Mouse (Mus musculus) lung, postnatal 10 days (tissue): ENCODE measurements around the gene Hdac1.
"Not testable (repeated sequence)": the region's sequence is repeated elsewhere in the genome, so short reads cannot be mapped to it uniquely, and the experiment has no call there.

Experiments
- DNase-seq: peaks from one replicate; pipeline ENCODE4 v3.0.0; 2021

Gene Hdac1

GRCm38 (mm10) chr4:129557256-129557808 lies 14.8 kb upstream of the Hdac1 start:
- DNase-seq: no peak

DNA sequence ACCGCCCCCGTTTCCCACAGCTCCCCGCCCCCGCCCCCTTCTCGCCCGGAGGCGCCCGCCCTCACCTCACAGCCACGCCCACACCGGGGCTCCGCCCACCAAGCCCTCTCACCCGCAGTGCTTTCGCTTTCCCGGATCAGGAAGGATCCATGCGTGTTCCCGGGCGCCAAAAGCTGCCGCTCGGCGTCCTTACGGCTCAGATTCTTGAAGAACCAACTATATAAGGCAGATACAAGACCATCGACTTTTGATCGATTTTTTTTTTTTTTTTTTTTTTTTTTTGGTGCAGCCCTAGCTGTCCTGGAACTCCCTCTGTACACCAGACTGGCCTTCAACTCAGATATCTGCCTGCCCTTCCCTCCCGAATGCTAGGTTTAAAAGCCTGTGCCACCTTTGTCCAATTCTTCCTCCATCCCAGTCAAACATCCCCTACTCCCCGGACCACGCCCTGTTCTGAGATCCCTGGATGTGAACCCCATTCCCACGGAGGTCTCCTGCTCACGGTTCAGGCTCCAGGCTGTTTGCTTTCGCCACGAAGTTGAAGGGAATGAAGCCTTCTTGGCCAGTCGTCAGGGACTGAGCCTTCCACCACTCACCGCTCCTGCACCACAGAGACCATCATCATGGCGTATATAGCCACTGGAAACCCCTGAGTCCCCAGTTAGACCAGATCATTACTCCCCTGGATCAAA lies 14.2 kb upstream of the Hdac1 start:
- peak; percentile 96 for DNase-seq

GRCm38 (mm10) chr4:129555862-129556531 lies 13.5 kb upstream of the Hdac1 start:
- no peak for DNase-seq

- peak; percentile 70 for DNase-seq
Measured at GRCm38 (mm10) chr4:129555421-129555861, 12.9 kb upstream of the Hdac1 start.

DNA sequence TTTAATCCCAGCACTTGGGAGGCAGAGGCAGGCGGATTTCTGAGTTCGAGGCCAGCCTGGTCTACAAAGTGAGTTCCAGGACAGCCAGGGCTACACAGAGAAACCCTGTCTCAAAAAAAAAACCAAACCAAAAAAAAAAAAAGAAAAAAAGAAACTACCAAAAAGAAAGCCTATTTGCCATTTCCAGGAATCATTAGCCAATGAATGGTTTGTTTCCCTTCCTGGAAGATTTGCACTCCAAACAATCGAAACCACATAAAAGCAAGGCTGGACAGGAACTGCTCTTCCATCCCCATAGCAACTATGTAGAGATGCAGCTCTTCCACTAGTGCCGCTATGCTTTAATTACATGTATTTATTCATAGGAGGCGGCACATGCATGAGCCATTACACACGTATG lies 12.0 kb upstream of the Hdac1 start:
- not testable (repeated sequence) for DNase-seq

DNA sequence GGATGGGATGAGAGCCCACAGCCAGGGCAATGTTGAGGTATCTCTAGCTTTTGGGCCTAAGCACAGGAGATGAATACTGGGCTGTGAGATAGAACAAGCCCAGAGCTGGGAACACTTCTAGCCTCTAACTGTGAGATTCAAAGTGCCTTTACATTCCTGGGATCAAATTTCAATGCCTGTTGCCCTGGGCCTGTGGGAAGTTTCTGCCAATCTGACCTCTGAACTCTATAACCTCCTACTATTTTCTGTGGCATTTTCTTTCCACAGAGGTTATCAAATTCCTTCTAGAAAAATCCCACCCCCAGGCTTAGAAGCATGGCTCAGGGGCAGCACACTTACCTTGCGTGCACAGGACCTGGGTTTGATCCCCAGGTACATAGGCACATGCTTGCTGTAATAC lies 7.8 kb upstream of the Hdac1 start:
- DNase-seq: no peak

GRCm38 (mm10) chr4:129549306-129549705 lies 6.8 kb upstream of the Hdac1 start:
- DNase-seq: peak; percentile 49

GRCm38 (mm10) chr4:129547631-129548030 lies 5.1 kb upstream of the Hdac1 start:
- DNase-seq: not testable (repeated sequence)

- no peak for DNase-seq
Measured at GRCm38 (mm10) chr4:129544106-129544505, 1.6 kb upstream of the Hdac1 start.

DNA sequence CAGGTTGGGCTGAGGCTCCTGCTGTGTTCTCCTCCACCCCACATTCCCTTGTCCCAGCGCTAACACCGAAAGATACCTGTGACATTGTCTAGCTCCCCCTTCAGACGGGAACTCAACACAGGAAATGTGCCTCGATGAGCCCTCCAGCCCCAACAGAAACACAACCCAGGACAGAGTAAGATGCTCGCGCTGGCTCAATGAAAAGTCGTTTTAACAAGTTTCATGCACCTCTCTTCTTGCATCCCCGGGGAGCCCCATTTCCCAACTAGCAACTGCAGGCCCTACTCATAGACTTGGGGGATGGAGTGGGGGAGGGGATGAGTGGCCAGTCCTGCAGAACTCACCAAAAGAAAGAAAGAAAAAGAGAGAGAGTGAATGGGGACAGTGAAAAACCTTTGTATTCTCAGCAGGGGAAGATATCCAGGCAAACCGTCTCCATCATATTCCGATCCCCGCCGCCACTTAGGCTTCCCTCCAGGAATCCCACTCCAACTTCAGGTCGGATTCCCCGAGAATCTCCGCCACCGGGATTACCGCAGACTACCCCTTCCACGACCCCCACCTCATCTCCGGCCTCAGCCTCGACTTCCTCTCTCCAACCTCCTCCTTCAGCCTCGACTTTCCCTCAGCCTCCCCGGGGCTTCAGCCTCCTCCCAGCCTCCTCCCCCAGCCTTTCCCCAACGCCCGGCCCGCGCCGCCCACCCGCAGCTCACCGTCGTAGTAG lies 483 bp downstream of the Hdac1 start:
- DNase-seq: peak; percentile 21

DNA sequence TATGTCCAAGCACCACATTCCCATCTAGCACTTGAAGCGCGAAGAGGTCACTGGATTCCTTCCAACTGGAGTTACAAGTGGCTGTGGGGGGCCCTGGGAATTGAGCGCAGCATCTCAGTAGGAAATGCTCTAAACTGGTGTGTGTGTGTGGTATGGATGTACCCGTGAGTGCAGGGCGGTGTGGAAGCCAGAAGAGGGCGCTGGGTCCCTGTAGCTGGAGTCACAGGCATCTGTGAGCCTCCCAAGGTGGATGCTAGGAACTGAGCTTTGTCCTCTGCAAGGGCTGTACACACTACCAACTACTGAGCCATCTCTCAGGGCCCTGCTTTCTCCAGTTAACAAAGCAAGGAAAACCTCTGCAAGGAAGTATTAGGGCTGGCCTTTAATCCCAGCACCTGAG lies 2.5 kb downstream of the Hdac1 start:
- peak; percentile 41 for DNase-seq

- not testable (repeated sequence) for DNase-seq
Measured at GRCm38 (mm10) chr4:129528901-129529300, 13.6 kb downstream of the Hdac1 start.

DNA sequence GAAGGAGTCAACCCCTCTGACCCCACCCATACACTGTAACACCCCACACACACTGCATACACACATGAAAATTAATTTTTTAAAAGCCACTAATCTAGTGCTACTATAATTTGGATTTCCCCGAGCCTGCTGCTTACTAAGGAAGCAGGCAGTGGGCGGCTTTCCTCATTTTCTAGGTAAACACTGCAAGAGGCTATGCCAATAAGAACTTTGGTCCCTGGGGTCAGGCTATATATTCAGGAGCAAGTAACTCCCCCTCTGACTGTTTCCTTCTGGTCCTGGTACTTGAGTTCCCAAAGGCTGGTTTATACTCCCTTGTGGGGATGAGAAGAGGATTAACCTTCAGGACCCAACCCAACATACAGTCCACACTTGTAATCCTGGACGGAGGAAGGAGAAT lies 16.6 kb downstream of the Hdac1 start:
- DNase-seq: no peak

DNA sequence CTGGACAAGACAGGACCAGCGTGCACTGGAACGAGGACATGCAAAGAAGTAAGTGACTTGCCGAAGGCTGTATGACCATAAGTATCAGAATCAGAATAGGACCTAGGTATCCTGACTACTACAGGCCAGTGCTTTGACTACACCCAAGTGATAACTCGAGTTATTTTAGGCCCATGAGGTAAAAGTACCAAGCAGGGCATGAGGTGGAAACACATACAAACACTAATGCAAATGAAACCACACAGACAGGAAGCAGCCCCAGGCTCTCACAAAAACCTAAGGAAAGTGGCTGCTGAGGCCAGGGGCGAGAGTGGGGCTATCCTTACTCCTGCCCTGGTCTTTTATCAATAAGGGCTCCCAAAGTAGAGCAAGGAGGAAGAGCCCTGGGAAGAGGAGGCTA lies 17.2 kb downstream of the Hdac1 start:
- no peak for DNase-seq

- no peak for DNase-seq
Measured at GRCm38 (mm10) chr4:129518519-129518918, 24.0 kb downstream of the Hdac1 start.

GRCm38 (mm10) chr4:129516925-129517324 lies 25.6 kb downstream of the Hdac1 start:
- DNase-seq: peak; percentile 48

- DNase-seq: peak; percentile 81
Measured at GRCm38 (mm10) chr4:129514300-129514898, 28.1 kb downstream of the Hdac1 start.

- no peak for DNase-seq
Measured at GRCm38 (mm10) chr4:129513891-129514290, 28.6 kb downstream of the Hdac1 start.

DNA sequence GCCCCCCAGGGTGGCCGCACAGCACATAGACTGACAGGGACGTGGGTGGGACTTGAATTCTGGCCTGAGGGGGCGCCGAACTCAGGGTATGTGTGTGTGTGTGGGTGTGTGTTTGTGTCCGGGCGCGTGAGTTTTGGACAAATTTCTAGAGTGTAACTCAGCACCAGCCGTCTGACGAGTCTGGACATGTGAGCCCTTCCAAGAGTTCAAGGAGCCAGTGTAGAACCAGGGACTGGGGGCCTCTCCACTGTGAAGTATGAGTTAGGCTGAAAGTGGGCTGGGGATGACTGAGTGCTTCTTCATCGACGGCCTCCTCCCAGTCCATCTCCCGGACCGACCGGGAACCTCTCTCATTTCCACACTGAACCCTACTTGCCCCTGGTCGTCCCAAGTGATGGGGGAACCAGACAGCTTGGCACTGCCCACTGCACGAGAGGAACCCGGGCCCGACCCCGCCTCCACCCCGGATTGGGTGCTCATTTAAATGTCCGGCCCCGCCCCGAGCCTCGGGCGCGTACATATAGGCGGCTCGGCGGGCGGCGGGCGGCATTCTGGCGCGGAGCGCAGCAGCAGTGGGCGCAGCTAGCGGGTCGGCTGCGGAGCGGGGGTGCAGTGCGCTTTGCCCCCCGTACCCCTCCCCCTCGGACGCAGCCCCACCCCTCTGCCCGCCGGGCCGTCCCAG lies 29.3 kb downstream of the Hdac1 start, which contains the start of gene Marcksl1:
Marcksl1 (plus strand) TSS at position 496 of the 682 bp plus-strand sequence.
- DNase-seq: peak; percentile 95

DNA sequence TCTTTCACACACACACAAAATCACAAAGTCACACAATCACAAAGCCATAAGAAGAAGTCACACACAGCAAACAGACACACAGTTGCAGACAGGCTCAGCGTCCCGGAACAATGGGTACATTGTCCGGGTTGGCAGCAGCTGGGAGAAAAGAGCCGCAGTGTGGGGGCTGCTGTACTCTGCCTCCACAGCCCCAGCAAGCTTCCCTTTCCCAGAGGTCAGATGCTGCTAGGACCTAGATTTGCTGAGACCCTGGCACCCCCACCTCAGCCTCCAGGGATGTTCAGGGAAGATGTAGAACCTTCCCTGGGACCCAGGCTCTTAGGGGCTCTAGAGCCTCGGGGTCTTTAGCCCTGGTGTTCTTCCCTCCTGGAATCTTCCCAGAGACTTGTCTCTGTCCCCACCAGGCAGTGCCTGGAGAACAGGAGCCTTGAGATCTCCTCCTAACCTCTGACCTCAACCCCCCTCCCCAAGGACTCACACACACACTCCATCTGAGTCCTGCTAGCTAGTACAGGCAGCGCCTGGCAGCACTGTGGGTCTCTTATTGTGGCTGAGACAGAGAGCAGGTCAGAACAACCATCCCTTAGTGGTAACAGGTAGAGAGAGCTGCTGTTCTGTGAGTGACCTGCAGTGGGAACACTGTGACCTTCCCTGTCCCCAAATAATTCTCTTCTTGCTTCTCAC lies 31.0 kb downstream of the Hdac1 start:
- DNase-seq: no peak

DNA sequence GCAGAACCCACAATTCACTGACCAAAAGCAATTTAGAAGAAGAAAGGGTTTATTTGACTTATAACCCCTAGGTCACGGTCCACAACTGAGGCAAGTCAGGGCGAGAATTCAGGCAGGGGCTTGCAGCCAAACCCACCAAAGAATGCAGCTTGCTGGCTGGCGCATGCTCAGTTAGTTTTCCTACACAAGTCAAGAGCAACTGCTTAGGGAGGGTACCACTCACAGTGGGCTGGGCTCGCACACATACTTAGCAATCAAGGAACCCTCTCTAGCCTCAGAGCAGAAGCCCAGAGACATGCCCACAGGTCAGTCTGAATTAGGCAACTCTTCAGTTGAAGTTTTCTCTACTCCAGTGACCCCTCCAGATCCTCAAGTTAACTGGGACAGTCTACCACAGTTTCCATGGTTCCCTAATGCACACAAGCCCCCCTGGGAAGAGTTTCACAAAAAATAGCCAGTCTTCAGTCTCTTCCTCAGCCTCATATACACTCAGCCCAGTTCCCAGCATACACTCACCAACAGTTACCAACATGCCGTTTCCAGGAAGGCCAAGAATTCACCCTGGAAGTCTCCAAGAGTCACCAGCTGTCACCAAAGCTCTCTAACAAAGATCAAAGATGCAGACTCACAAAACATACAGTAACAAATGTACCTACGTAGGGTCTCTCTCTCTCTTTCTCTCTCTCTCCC lies 31.6 kb downstream of the Hdac1 start:
- no peak for DNase-seq
